Mouse (Mus musculus) C2C12 (cell line): ENCODE measurements around the gene Qtrt1.

Source experiments
- CEBPB ChIP-seq: IDR thresholded peaks from one replicate; pipeline ENCODE4 v1.6.1; 2011; ENCODE audit warnings: low read depth, mild to moderate bottlenecking, control low read depth, moderate library complexity
- CTCF ChIP-seq: IDR thresholded peaks from one replicate; pipeline ENCODE4 v1.5.1; 2011; ENCODE audit not compliant: control insufficient read depth, insufficient read depth, insufficient read length
- FOSL1 ChIP-seq: IDR thresholded peaks from one replicate; pipeline ENCODE4 v1.8.0; 2011; ENCODE audit warnings: mild to moderate bottlenecking, low read length; ENCODE audit not compliant: poor library complexity, insufficient read depth, severe bottlenecking
- USF1 ChIP-seq: IDR thresholded peaks from one replicate; pipeline ENCODE4 v1.6.1; 2011; ENCODE audit warnings: low read depth, mild to moderate bottlenecking, control low read depth, moderate library complexity

DNA sequence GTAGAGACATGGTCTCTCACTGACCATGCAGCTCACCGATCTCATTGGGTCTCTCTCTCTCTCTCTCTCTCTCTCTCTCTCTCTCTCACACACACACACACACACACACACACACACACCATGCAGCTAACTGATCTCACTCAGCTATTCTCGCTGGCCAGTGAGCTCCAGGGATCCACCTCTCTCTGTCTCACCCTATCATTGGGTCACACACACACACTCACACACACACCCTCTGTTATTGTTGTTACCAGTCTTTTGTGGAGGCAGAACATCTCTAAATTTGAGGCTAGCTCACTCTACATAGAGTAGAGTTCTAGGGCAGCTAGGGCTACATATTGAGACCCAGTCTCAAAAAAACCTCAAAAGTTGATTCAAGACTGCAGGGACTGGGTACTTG lies 14.9 kb downstream of the Qtrt1 start:
- no peak for TF ChIP-seq CTCF
- TF ChIP-seq FOSL1: no peak
- TF ChIP-seq CEBPB: no peak
- TF ChIP-seq USF1: no peak
